Mouse (Mus musculus) midbrain, embryonic 11.5 days (tissue): ENCODE measurements at regions not wholly inside any gene's neighbourhood (a gene's known extent, or its start where the extent isn't known, plus 50 kb on each side); places are given as distances from the start of the nearest gene placed in this dataset.
"Not testable (repeated sequence)": the region's sequence is repeated elsewhere in the genome, so short reads cannot be mapped to it uniquely, and the experiment has no call there.

Source experiments
- ATAC-seq: fragments of 200-750 bp; cut with Nextera tagmentation; 2 replicates; pipeline ENCODE4 v1.8.0; 2017; ENCODE audit warnings: moderate TSS enrichment, moderate library complexity; ENCODE audit not compliant: low FRiP score
- DNase-seq: peaks from one replicate; pipeline ENCODE4 v3.0.0; 2015; ENCODE audit warnings: low spot score; ENCODE audit errors: missing footprints
- H3K27ac ChIP-seq: fragments of 300-500 bp; sonication (generic); 2 replicates; pipeline ENCODE4 v1.5.1; 2014; ENCODE audit warnings: low read depth, low read length
- H3K27me3 ChIP-seq: fragments of 300-500 bp; sonication (generic); 2 replicates; pipeline ENCODE4 v1.6.1; 2014; ENCODE audit warnings: mild to moderate bottlenecking, low read length, moderate library complexity, mixed read lengths; ENCODE audit not compliant: control insufficient read depth, insufficient read depth
- H3K36me3 ChIP-seq: fragments of 300-500 bp; sonication (generic); 2 replicates; pipeline ENCODE4 v1.6.1; 2014; ENCODE audit warnings: mild to moderate bottlenecking, low read length, moderate library complexity, mixed read lengths; ENCODE audit not compliant: control insufficient read depth, insufficient read depth
- H3K4me1 ChIP-seq: fragments of 300-500 bp; sonication (generic); 2 replicates; pipeline ENCODE4 v1.6.1; 2014; ENCODE audit warnings: low read length; ENCODE audit not compliant: control insufficient read depth, insufficient read depth
- H3K4me2 ChIP-seq: fragments of 300-500 bp; sonication (generic); 2 replicates; pipeline ENCODE4 v1.6.1; 2014; ENCODE audit warnings: mild to moderate bottlenecking, moderate library complexity
- H3K4me3 ChIP-seq: fragments of 300-500 bp; sonication (generic); 2 replicates; pipeline ENCODE4 v1.5.1; 2014; ENCODE audit warnings: low read depth, low read length
- H3K9ac ChIP-seq: fragments of 300-500 bp; sonication (generic); 2 replicates; pipeline ENCODE4 v1.6.1; 2014; ENCODE audit warnings: low read length
- H3K9me3 ChIP-seq: fragments of 300-500 bp; sonication (generic); 2 replicates; pipeline ENCODE4 v1.6.1; 2016; ENCODE audit warnings: low read length; ENCODE audit not compliant: control insufficient read depth
- WGBS: fragments of 180-500 bp; shearing (Covaris S2); extraction: QIAGEN DNeasy Blood & Tissue Kit; methylation state at CpG from one replicate; pipeline ENCODE4 v1.1.7; 2014; 5-methylcytosine and 5-hydroxymethylcytosine counted together

- Histone ChIP-seq H3K27me3 (no peaks in the 10 kb centered on the region), H3K27ac (no peak overlapping the region), H3K9ac (no peak overlapping the region), H3K9me3 (no peaks in the 10 kb centered on the region), H3K4me1 (no peaks in the 10 kb centered on the region), H3K4me3 (no peak overlapping the region), H3K4me2 (no peak overlapping the region), H3K36me3 (no peaks in the 10 kb centered on the region)
- WGBS, result 90% methylated on average over 1 of the region's 1 CpGs
- DNase-seq, result no peak
- no peak for ATAC-seq
These were observed 167.1 kb downstream of the Pcdh17 start for GRCm38 (mm10) chr14:84610476-84610875.

GRCm38 (mm10) chr14:84612551-84612950 is 169.2 kb downstream of the Pcdh17 start:
- DNase-seq, result no peak
- Histone ChIP-seq H3K4me1 (no peaks in the 10 kb centered on the region), H3K27ac (no peak overlapping the region), H3K4me3 (no peak overlapping the region), H3K4me2 (no peak overlapping the region), H3K9me3 (no peaks in the 10 kb centered on the region), H3K27me3 (no peaks in the 10 kb centered on the region), H3K36me3 (no peaks in the 10 kb centered on the region), H3K9ac (no peak overlapping the region)
- no peak for ATAC-seq
- WGBS, result 33% methylated on average over 4 of the region's 4 CpGs

GRCm38 (mm10) chr14:84645026-84645425 is 201.7 kb downstream of the Pcdh17 start:
- no peaks in the 10 kb centered on the region for H3K4me1 ChIP-seq
- no peaks in the 10 kb centered on the region for H3K9me3 ChIP-seq
- H3K9ac ChIP-seq, result no peak overlapping the region
- H3K4me2 ChIP-seq, result no peak overlapping the region
- 69% methylated on average over 1 of the region's 1 CpGs for WGBS
- no peak overlapping the region for H3K4me3 ChIP-seq
- no peaks in the 10 kb centered on the region for H3K36me3 ChIP-seq
- H3K27me3 ChIP-seq, result no peaks in the 10 kb centered on the region
- ATAC-seq (no peak), DNase-seq (no peak)
- H3K27ac ChIP-seq, result no peak overlapping the region

- DNase-seq, result no peak
- 85% methylated on average over 3 of the region's 3 CpGs for WGBS
- no peaks in the 10 kb centered on the region for H3K27me3 ChIP-seq
- no peak overlapping the region for H3K4me2 ChIP-seq
- H3K9me3 ChIP-seq, result no peaks in the 10 kb centered on the region
- H3K27ac ChIP-seq, result no peak overlapping the region
- no peaks in the 10 kb centered on the region for H3K4me1 ChIP-seq
- no peak overlapping the region for H3K4me3 ChIP-seq
- H3K36me3 ChIP-seq, result no peaks in the 10 kb centered on the region
- H3K9ac ChIP-seq, result no peak overlapping the region
- no peak for ATAC-seq
These were observed 202.7 kb downstream of the Pcdh17 start for GRCm38 (mm10) chr14:84645972-84646577.

- peak; percentile 86 for DNase-seq
- WGBS, result 9% methylated on average over 6 of the region's 6 CpGs
- H3K4me2 ChIP-seq, result 0 out of 2 replicates have a peak overlapping the region, but pooled peaks have one; percentile 11
- H3K27me3 ChIP-seq, result no peaks in the 10 kb centered on the region
- ATAC-seq, result peak; percentile 88
- H3K36me3 ChIP-seq, result no peaks in the 10 kb centered on the region
- H3K9ac ChIP-seq, result no peak overlapping the region
- no peaks in the 10 kb centered on the region for H3K9me3 ChIP-seq
- no peak overlapping the region for H3K4me3 ChIP-seq
- H3K27ac ChIP-seq, result no peak overlapping the region
- 0 out of 2 replicates have a peak, but pooled peaks cover 4% of the 10 kb centered on the region for H3K4me1 ChIP-seq
These were observed 215.9 kb downstream of the Pcdh17 start for GRCm38 (mm10) chr14:84659206-84659775.

GRCm38 (mm10) chr14:84667685-84668084 is 224.3 kb downstream of the Pcdh17 start:
- 92% methylated on average over 2 of the region's 2 CpGs for WGBS
- not testable (repeated sequence) for H3K9ac ChIP-seq, H3K27ac ChIP-seq, H3K4me3 ChIP-seq, H3K9me3 ChIP-seq, ATAC-seq, H3K4me2 ChIP-seq, H3K27me3 ChIP-seq, H3K36me3 ChIP-seq, H3K4me1 ChIP-seq
- peak; percentile 94 for DNase-seq

GRCm38 (mm10) chr14:84671678-84672472 is 228.5 kb downstream of the Pcdh17 start:
- H3K4me2 ChIP-seq, result no peak overlapping the region
- ATAC-seq (no peak), DNase-seq (no peak)
- H3K27ac ChIP-seq, result no peak overlapping the region
- H3K27me3 ChIP-seq, result no peaks in the 10 kb centered on the region
- H3K4me1 ChIP-seq, result no peaks in the 10 kb centered on the region
- no peak overlapping the region for H3K4me3 ChIP-seq
- H3K9me3 ChIP-seq, result no peaks in the 10 kb centered on the region
- no peaks in the 10 kb centered on the region for H3K36me3 ChIP-seq
- 79% methylated on average over 7 of the region's 7 CpGs for whole genome bisulfite sequencing
- no peak overlapping the region for H3K9ac ChIP-seq

GRCm38 (mm10) chr14:84686848-84687247 is 243.5 kb downstream of the Pcdh17 start:
- DNase-seq, result no peak
- WGBS, result 80% methylated on average over 3 of the region's 3 CpGs
- H3K4me3 ChIP-seq, result no peak overlapping the region

GRCm38 (mm10) chr14:84690810-84691209 is 247.4 kb downstream of the Pcdh17 start:
- H3K27me3 ChIP-seq, result no peaks in the 10 kb centered on the region
- DNase-seq (peak; percentile 31), ATAC-seq (no peak)
- H3K4me1 ChIP-seq, result no peaks in the 10 kb centered on the region
- no peak overlapping the region for H3K9ac ChIP-seq
- no peaks in the 10 kb centered on the region for H3K9me3 ChIP-seq
- no peak overlapping the region for H3K27ac ChIP-seq
- no peak overlapping the region for H3K4me2 ChIP-seq
- no peaks in the 10 kb centered on the region for H3K36me3 ChIP-seq
- no peak overlapping the region for H3K4me3 ChIP-seq
- 86% methylated on average over 3 of the region's 3 CpGs for WGBS

More at GRCm38 (mm10) chr14:84686848-84687247, 243.5 kb downstream of the Pcdh17 start:
- Histone ChIP-seq H3K27ac (no peak overlapping the region), H3K4me2 (no peak overlapping the region), H3K4me1 (no peaks in the 10 kb centered on the region), H3K36me3 (no peaks in the 10 kb centered on the region), H3K9ac (no peak overlapping the region), H3K27me3 (no peaks in the 10 kb centered on the region), H3K9me3 (no peaks in the 10 kb centered on the region)
- no peak for ATAC-seq
